Mouse (Mus musculus): ENCODE measurements around the gene Olfr502. TPM values are rescaled to one million over a fixed set of nuclear protein-coding genes. Genes with fewer than 3 reads are reported as not detected.
"Not testable (repeated sequence)": the region's sequence is repeated elsewhere in the genome, so short reads cannot be mapped to it uniquely, and the experiment has no call there.

The Olfr502 gene
- polyA plus RNA-seq (2015; fragmentation: Nextera tagmentation; extraction: Ambion mirVana): not detected in 2 replicates

DNA sequence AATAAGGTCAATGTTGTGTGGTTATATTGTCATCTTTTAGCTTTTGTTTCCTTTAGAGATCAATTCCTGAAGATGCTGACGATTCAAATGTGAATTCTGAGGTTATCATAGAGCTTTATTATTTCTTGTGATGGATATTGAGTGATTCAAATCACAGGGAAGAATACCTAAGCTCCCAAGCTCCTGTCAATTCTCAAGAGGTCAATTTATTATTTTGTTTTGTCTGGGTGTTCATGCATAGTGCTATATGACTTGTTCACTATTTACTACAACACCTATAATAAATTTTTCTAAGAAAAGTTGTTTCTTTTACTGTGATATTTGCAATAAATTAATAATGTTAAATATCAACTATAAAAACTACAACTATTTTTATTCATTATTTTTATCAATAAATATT is at the start of gene Olfr502:
Olfr502 (minus strand) TSS at position 101 of the 400 bp plus-strand sequence.
- H3K36me3 ChIP-seq: no peaks in the 10 kb centered on the region
- no peak within 1 kb of the TSS for H3K27ac ChIP-seq
- H3K4me1 ChIP-seq (replicated peaks): no peaks in the 10 kb centered on the region
- no peak for ATAC-seq (replicated peaks; ENCODE audit: insufficient number of reproducible peaks, insufficient read depth, low FRiP score, low read depth)
- H3K4me2 ChIP-seq: no peak within 1 kb of the TSS
- no peak within 1 kb of the TSS for H3K9ac ChIP-seq
- no peaks in the 10 kb centered on the region for H3K9me3 ChIP-seq (replicated peaks)
- 61% methylated on average over 1 of the region's 1 CpGs for WGBS
- H3K27me3 ChIP-seq: no peaks in the 10 kb centered on the region
- no peak within 1 kb of the TSS for H3K4me3 ChIP-seq

DNA sequence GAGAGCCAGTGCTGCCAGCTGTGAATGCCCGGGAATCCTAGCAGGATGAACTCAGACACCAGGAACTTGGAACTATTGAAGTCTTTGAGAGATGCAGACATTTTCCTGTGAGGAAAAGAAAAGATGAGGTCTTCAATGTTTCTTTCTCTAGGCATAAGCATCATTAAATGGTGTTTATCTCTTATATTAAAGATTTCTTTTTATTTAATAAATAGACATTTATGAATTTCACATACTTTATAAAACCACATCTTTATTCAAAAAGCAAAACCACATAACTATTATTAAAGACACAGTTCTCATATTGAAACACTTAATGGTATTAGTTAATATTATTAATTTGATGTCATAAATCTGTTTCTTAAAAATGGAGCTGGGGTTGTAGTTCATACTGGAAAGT is 40.8 kb upstream of the Olfr502 start, which contains the start of gene Olfr504:
Olfr504 (minus strand) TSS at position 101 of the 400 bp plus-strand sequence.
- Histone ChIP-seq H3K4me1 (replicated peaks) (no peaks in the 10 kb centered on the region), H3K27ac (no peak within 1 kb of the TSS), H3K4me2 (no peak within 1 kb of the TSS), H3K9ac (no peak within 1 kb of the TSS), H3K4me3 (no peak within 1 kb of the TSS), H3K36me3 (no peaks in the 10 kb centered on the region), H3K27me3 (no peaks in the 10 kb centered on the region), H3K9me3 (replicated peaks) (no peaks in the 10 kb centered on the region)
- ATAC-seq (replicated peaks; ENCODE audit: insufficient number of reproducible peaks, insufficient read depth, low FRiP score, low read depth): no peak
- WGBS: 75% methylated on average over 1 of the region's 1 CpGs

DNA sequence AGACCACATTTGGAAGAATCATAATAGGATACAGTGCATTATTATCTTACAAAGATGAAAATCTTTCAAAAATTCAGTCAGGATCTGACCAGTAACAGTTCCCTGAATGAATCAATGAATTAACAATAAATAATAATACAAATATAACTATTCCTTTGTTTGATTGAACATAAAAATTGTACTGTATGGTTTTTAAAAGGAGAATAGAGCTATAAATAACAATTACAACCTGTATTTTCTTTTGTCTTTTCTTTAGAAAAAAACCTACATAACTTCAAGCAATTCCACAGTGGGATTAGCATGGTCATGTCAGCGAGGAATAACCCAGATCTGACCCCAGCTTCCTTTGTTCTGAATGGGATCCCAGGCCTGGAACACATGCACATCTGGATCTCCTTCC is 19.4 kb upstream of the Olfr502 start, which contains the start of gene Olfr503:
Olfr503 (plus strand) TSS at position 301 of the 400 bp plus-strand sequence.
- H3K9ac ChIP-seq; ATAC-seq (replicated peaks; ENCODE audit: insufficient number of reproducible peaks, insufficient read depth, low FRiP score, low read depth); H3K36me3 ChIP-seq; H3K27me3 ChIP-seq; H3K4me3 ChIP-seq; H3K4me2 ChIP-seq; H3K27ac ChIP-seq; H3K4me1 ChIP-seq (replicated peaks); H3K9me3 ChIP-seq (replicated peaks): not testable (repeated sequence)
- 48% methylated on average over 1 of the region's 1 CpGs for WGBS

DNA sequence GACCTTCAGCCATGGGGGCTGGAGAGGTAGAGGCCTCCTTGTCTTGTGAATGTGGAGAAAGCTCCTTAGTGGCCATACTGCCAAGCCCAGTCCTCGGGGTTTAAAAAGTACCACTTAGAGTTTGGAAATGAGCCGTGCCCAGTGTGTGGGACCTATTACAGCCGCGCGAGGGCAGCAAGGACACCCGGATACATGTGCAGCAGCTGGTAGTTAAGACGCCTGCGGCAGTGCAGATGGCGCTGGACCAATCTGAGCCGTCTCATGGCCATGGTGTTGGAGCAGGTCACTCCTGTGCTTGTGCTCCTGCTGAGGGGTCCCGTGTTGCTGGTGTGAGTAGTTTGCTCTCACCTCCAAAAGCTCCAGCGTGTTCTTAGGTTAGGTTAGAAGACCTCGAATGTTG is 17.6 kb upstream of the Olfr502 start:
- Histone ChIP-seq H3K27me3 (no peaks in the 10 kb centered on the region), H3K27ac (no peak overlapping the region), H3K4me3 (no peak overlapping the region), H3K36me3 (no peaks in the 10 kb centered on the region), H3K9ac (no peak overlapping the region), H3K4me1 (replicated peaks) (no peaks in the 10 kb centered on the region), H3K9me3 (replicated peaks) (no peaks in the 10 kb centered on the region), H3K4me2 (no peak overlapping the region)
- WGBS: 69% methylated on average over 13 of the region's 13 CpGs
- ATAC-seq (replicated peaks; ENCODE audit: insufficient number of reproducible peaks, insufficient read depth, low FRiP score, low read depth): no peak

Other genes starting within 250 kb of the Olfr502 start
- gene Olfr490, start 236.1 kb downstream of the Olfr502 start, polyA plus RNA-seq (2015; fragmentation: Nextera tagmentation; extraction: Ambion mirVana): not detected in 2 replicates
- not detected in 2 replicates for gene Olfr491, start 211.6 kb downstream of the Olfr502 start, polyA plus RNA-seq (2015; fragmentation: Nextera tagmentation; extraction: Ambion mirVana)
- gene Olfr492, start 201.4 kb downstream of the Olfr502 start, polyA plus RNA-seq (2015; fragmentation: Nextera tagmentation; extraction: Ambion mirVana): not detected in 2 replicates
- gene Olfr493, start 178.1 kb downstream of the Olfr502 start, polyA plus RNA-seq (2015; fragmentation: Nextera tagmentation; extraction: Ambion mirVana): not detected in 2 replicates
- gene Olfr494, start 159.7 kb downstream of the Olfr502 start, polyA plus RNA-seq (2015; fragmentation: Nextera tagmentation; extraction: Ambion mirVana): not detected in 2 replicates
- gene Olfr495, start 131.9 kb downstream of the Olfr502 start, polyA plus RNA-seq (2015; fragmentation: Nextera tagmentation; extraction: Ambion mirVana): not detected in 2 replicates
- gene Olfr497, start 104.6 kb downstream of the Olfr502 start, polyA plus RNA-seq (2015; fragmentation: Nextera tagmentation; extraction: Ambion mirVana): not detected in 2 replicates
- gene Olfr498, start 59.7 kb downstream of the Olfr502 start, polyA plus RNA-seq (2015; fragmentation: Nextera tagmentation; extraction: Ambion mirVana): not detected in 2 replicates
- gene Olfr503, start 19.5 kb upstream of the Olfr502 start, polyA plus RNA-seq (2015; fragmentation: Nextera tagmentation; extraction: Ambion mirVana): not detected in 2 replicates
- gene Olfr504, start 40.7 kb upstream of the Olfr502 start, polyA plus RNA-seq (2015; fragmentation: Nextera tagmentation; extraction: Ambion mirVana): not detected in 2 replicates
- gene Olfr506, start 85.7 kb upstream of the Olfr502 start, polyA plus RNA-seq (2015; fragmentation: Nextera tagmentation; extraction: Ambion mirVana): not detected in 2 replicates
- not detected in 2 replicates for gene Olfr507, start 96.7 kb upstream of the Olfr502 start, polyA plus RNA-seq (2015; fragmentation: Nextera tagmentation; extraction: Ambion mirVana)
- gene Olfr508, start 104.9 kb upstream of the Olfr502 start, polyA plus RNA-seq (2015; fragmentation: Nextera tagmentation; extraction: Ambion mirVana): not detected in 2 replicates
- gene Olfr509, start 126.8 kb upstream of the Olfr502 start, polyA plus RNA-seq (2015; fragmentation: Nextera tagmentation; extraction: Ambion mirVana): not detected in 2 replicates
- not detected in 2 replicates for gene Olfr510, start 141.4 kb upstream of the Olfr502 start, polyA plus RNA-seq (2015; fragmentation: Nextera tagmentation; extraction: Ambion mirVana)
- not detected in 2 replicates for gene Olfr512, start 188.3 kb upstream of the Olfr502 start, polyA plus RNA-seq (2015; fragmentation: Nextera tagmentation; extraction: Ambion mirVana)
- not detected in 2 replicates for gene Olfr513, start 225.9 kb upstream of the Olfr502 start, polyA plus RNA-seq (2015; fragmentation: Nextera tagmentation; extraction: Ambion mirVana)

All from heart, embryonic 15.5 days (tissue).